Mouse (Mus musculus) liver, embryonic 11.5 days (tissue): ENCODE data around the gene Gm4131. TPM values are rescaled to one million over a fixed set of nuclear protein-coding genes. Genes with fewer than 3 reads are reported as not detected.
"Not testable (repeated sequence)": the region's sequence is repeated elsewhere in the genome, so short reads cannot be mapped to it uniquely, and the experiment has no call there.

Source experiments
- ATAC-seq: fragments of 200-750 bp; cut with Nextera tagmentation; replicated peaks from 2 replicates; pipeline ENCODE4 v1.8.0; 2017; ENCODE audit warnings: moderate number of reproducible peaks, mild to moderate bottlenecking, moderate TSS enrichment, moderate library complexity; ENCODE audit not compliant: low FRiP score
- DNase-seq: peaks from one replicate; pipeline ENCODE4 v3.0.0-alpha.2; 2017; ENCODE audit warnings: low spot score
- H3K27ac ChIP-seq: fragments of 300-500 bp; sonication (generic); 2 replicates; pipeline ENCODE4 v1.5.1; 2014; ENCODE audit warnings: mild to moderate bottlenecking, low read depth, low read length, control low read depth
- H3K27me3 ChIP-seq: fragments of 300-500 bp; sonication (generic); replicated peaks from 2 replicates; pipeline ENCODE4 v1.6.1; 2014; ENCODE audit warnings: low read length, mixed read lengths; ENCODE audit not compliant: control insufficient read depth, insufficient read depth
- H3K36me3 ChIP-seq: fragments of 300-500 bp; sonication (generic); 2 replicates; pipeline ENCODE4 v1.6.1; 2014; ENCODE audit warnings: mild to moderate bottlenecking, low read length, moderate library complexity, mixed read lengths; ENCODE audit not compliant: control insufficient read depth, insufficient read depth
- H3K4me1 ChIP-seq: fragments of 300-500 bp; sonication (generic); replicated peaks from 2 replicates; pipeline ENCODE4 v1.6.1; 2014; ENCODE audit warnings: low read length, mixed read lengths; ENCODE audit not compliant: control insufficient read depth, insufficient read depth
- H3K4me2 ChIP-seq: fragments of 300-500 bp; sonication (generic); 2 replicates; pipeline ENCODE4 v1.6.1; 2014; ENCODE audit warnings: mild to moderate bottlenecking, control low read depth, moderate library complexity
- H3K4me3 ChIP-seq: fragments of 300-500 bp; sonication (generic); 2 replicates; pipeline ENCODE4 v1.5.1; 2014; ENCODE audit warnings: low read depth, low read length, control low read depth
- H3K9ac ChIP-seq: fragments of 300-500 bp; sonication (generic); 2 replicates; pipeline ENCODE4 v1.6.1; 2014; ENCODE audit warnings: low read depth, low read length, control low read depth
- H3K9me3 ChIP-seq: fragments of 300-500 bp; sonication (generic); 2 replicates; pipeline ENCODE4 v1.6.1; 2016; ENCODE audit warnings: low read length, inconsistent platforms, mixed read lengths; ENCODE audit not compliant: control insufficient read depth
- WGBS: fragments of 180-500 bp; shearing (Covaris S2); extraction: QIAGEN DNeasy Blood & Tissue Kit; methylation state at CpG from one replicate; pipeline ENCODE4 v1.1.7; 2014; 5-methylcytosine and 5-hydroxymethylcytosine counted together
- polyA plus RNA-seq: library from polyadenylated mRNA; unstranded; fragments of >200 nt; fragmentation: Nextera tagmentation; extraction: Ambion mirVana; gene quantifications from 2 replicates; pipeline ENCODE4 v1.2.1, GENCODE M21; 2014

Gene Gm4131
- not detected in 2 replicates for polyA plus RNA-seq

DNA sequence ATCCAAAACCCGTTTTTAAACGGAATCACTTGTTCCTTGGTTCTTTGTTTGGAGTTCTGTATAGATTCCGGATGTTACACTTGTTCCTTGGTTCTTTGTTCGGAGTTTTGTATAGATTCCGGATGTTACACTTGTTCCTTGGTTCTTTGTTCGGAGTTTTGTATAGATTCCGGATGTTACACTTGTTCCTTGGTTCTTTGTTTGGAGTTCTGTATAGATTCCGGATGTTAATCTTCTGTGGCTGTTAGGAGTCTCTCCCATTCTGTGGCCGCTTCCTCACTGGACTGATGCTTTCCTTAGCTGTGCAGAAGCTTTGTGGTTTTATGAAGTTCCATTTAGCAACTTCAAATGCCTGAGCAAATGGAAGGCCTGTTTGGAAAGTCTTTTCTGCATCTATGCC, at the start of gene Gm4131:
Gene Gm4131, minus strand, starts transcription at position 101 of the 400 bp plus-strand sequence.
- ATAC-seq, H3K9ac ChIP-seq, H3K36me3 ChIP-seq, H3K4me3 ChIP-seq, H3K4me1 ChIP-seq, DNase-seq, H3K27me3 ChIP-seq, H3K4me2 ChIP-seq, H3K9me3 ChIP-seq, H3K27ac ChIP-seq: not testable (repeated sequence)
- WGBS, result 80% methylated on average over 9 of the region's 9 CpGs

DNA sequence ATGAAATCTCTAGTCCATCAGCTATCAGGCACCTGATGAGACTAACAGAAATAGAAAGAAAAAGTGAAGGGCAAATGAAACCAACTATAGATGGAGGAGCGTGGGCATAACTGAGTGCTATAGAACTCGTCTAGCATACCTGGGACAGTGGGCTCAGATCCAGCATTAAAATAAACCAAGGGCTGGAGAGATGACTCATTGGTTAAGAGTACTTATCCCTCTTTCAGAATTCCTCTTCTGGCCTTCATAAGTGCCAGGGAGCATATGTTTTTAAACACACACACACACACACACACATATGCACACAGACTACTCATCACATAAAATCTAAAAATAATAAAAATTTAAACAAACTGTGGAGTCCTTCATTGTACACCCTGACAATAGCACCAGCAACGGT, 43.2 kb upstream of the Gm4131 start:
- no peak overlapping the region for H3K4me2 ChIP-seq
- no peaks in the 10 kb centered on the region for H3K36me3 ChIP-seq
- 67% methylated on average over 3 of the region's 3 CpGs for WGBS
- no peak overlapping the region for H3K27ac ChIP-seq
- H3K9me3 ChIP-seq, result no peaks in the 10 kb centered on the region
- no peak for ATAC-seq
- no peak for DNase-seq
- H3K9ac ChIP-seq, result no peak overlapping the region
- H3K4me1 ChIP-seq, result no peaks in the 10 kb centered on the region
- no peak overlapping the region for H3K4me3 ChIP-seq
- H3K27me3 ChIP-seq, result no peaks in the 10 kb centered on the region

- 80% methylated on average over 8 of the region's 8 CpGs for WGBS
- ATAC-seq, result no peak
- Histone ChIP-seq H3K9ac (no peak overlapping the region), H3K27ac (no peak overlapping the region), H3K4me2 (no peak overlapping the region), H3K27me3 (no peaks in the 10 kb centered on the region), H3K4me1 (no peaks in the 10 kb centered on the region), H3K4me3 (no peak overlapping the region), H3K9me3 (no peaks in the 10 kb centered on the region), H3K36me3 (no peaks in the 10 kb centered on the region)
- no peak for DNase-seq
These were observed 41.1 kb upstream of the Gm4131 start for GRCm38 (mm10) chr14:62607791-62608196.

DNA sequence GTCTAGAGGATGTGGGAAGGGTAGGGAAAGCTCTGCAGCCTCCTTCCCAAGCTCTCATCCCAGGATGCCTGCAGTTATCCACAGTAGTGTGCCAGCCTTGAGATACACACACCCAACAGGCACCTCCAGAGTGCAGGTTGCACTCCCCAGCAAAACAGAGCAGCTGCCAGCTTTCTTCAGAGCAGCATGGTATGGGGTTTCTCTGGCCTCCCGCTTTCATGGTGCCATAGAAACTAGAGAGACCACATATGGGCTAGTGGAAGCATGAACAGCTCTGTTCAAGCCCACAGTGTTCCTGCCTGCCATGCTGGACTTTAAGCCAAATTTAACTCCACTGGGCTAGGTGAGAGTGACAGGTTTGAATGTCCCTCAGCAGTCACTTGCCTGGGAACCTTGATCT, 36.1 kb upstream of the Gm4131 start:
- no peak overlapping the region for H3K4me2 ChIP-seq
- no peak overlapping the region for H3K9ac ChIP-seq
- 95% methylated on average over 1 of the region's 1 CpGs for WGBS
- no peak overlapping the region for H3K4me3 ChIP-seq
- no peaks in the 10 kb centered on the region for H3K4me1 ChIP-seq
- no peaks in the 10 kb centered on the region for H3K9me3 ChIP-seq
- no peak overlapping the region for H3K27ac ChIP-seq
- DNase-seq (no peak), ATAC-seq (no peak)
- H3K27me3 ChIP-seq, result no peaks in the 10 kb centered on the region
- no peaks in the 10 kb centered on the region for H3K36me3 ChIP-seq

DNA sequence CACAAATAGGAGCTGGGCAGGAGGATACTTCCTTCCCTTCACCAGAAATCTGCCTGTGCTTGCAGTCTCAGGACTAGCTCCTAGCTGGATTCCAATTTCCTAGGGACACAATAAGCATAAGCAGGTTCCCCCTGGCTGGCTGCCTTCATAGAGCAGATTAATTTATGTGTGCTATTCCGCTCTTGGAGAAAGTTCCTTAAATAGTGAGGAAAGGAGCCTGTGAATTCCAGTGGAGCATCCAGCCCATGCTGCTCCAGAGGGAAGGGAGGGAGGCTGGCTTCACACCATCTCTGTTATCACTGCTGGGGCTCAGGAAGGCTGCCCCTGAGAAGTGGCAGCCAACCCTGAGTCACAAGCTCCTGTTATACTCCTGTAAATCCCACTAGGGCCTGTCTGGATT, 35.5 kb upstream of the Gm4131 start:
- DNase-seq, result no peak
- Histone ChIP-seq H3K9ac (no peak overlapping the region), H3K9me3 (no peaks in the 10 kb centered on the region), H3K36me3 (no peaks in the 10 kb centered on the region), H3K4me1 (no peaks in the 10 kb centered on the region), H3K4me2 (no peak overlapping the region), H3K4me3 (no peak overlapping the region), H3K27ac (no peak overlapping the region), H3K27me3 (no peaks in the 10 kb centered on the region)
- no peak for ATAC-seq
- WGBS, result 85% methylated on average over 1 of the region's 1 CpGs

GRCm38 (mm10) chr14:62600109-62600522, 33.4 kb upstream of the Gm4131 start:
- 86% methylated on average over 6 of the region's 6 CpGs for whole genome bisulfite sequencing
- DNase-seq, result no peak
- Histone ChIP-seq H3K36me3 (no peaks in the 10 kb centered on the region), H3K4me2 (no peak overlapping the region), H3K27me3 (no peaks in the 10 kb centered on the region), H3K9ac (no peak overlapping the region), H3K4me1 (no peaks in the 10 kb centered on the region), H3K9me3 (no peaks in the 10 kb centered on the region), H3K27ac (no peak overlapping the region), H3K4me3 (no peak overlapping the region)
- no peak for ATAC-seq

GRCm38 (mm10) chr14:62585338-62585737, 18.6 kb upstream of the Gm4131 start:
- Histone ChIP-seq H3K9ac (no peak overlapping the region), H3K27me3 (no peaks in the 10 kb centered on the region), H3K4me1 (peaks cover 6% of the 10 kb centered on the region), H3K9me3 (no peaks in the 10 kb centered on the region), H3K4me3 (no peak overlapping the region), H3K4me2 (no peak overlapping the region), H3K27ac (no peak overlapping the region), H3K36me3 (no peaks in the 10 kb centered on the region)
- WGBS, result 70% methylated on average over 3 of the region's 3 CpGs
- ATAC-seq (no peak), DNase-seq (no peak)

- Histone ChIP-seq H3K4me3 (no peak overlapping the region), H3K27ac (no peak overlapping the region), H3K36me3 (no peaks in the 10 kb centered on the region), H3K27me3 (no peaks in the 10 kb centered on the region), H3K4me1 (peaks cover 6% of the 10 kb centered on the region), H3K9ac (no peak overlapping the region), H3K9me3 (no peaks in the 10 kb centered on the region), H3K4me2 (no peak overlapping the region)
- no peak for ATAC-seq
- DNase-seq, result no peak
These were observed 17.9 kb upstream of the Gm4131 start for GRCm38 (mm10) chr14:62584637-62585036.

DNA sequence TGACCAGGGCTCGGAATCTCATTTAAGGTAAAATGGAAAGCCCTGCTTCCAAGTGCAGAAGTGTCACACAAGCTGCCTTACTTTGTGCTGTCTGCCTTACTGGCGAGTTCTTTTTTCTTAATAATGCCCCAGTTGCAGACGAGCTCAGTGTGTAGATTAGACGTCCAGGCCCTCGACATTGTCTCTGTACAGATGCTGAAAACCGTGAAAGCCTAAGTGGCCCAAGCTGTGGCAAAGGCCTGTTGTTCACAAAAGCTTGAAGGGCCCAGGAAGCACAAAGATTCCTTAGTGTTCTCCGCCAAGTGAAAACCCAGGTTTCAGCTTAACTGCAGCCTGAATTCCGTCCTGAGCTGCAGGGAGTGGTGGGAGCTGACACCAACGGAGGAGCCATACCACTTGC, 15.0 kb upstream of the Gm4131 start:
- no peak for DNase-seq
- no peak overlapping the region for H3K27ac ChIP-seq
- ATAC-seq, result no peak
- H3K4me3 ChIP-seq, result no peak overlapping the region
- 84% methylated on average over 9 of the region's 9 CpGs for WGBS
- no peak overlapping the region for H3K4me2 ChIP-seq
- no peaks in the 10 kb centered on the region; the same call in 1 of the 2 replicates for H3K27me3 ChIP-seq
- no peaks in the 10 kb centered on the region for H3K9me3 ChIP-seq
- peaks cover 3% of the 10 kb centered on the region; the same call in 1 of the 2 replicates for H3K4me1 ChIP-seq
- H3K36me3 ChIP-seq, result no peaks in the 10 kb centered on the region
- H3K9ac ChIP-seq, result no peak overlapping the region
